Mouse (Mus musculus): ENCODE results near the gene Carns1. TPM values are rescaled to one million over a fixed set of nuclear protein-coding genes. Genes with fewer than 3 reads are reported as not detected.

Gene Carns1
- polyA plus RNA-seq, 1 experiment from 2014 or later, result 2.6 TPM

GRCm38 (mm10) chr19:4201291-4201909 lies 26.1 kb upstream of the Carns1 start, which contains the start of gene Rad9a:
Gene Rad9a, minus strand, starts transcription at chr19:4201662.
- H3K4me2 ChIP-seq (replicated peaks), result peak within 1 kb of the TSS; percentile 72
- ATAC-seq (ENCODE audit: insufficient number of reproducible peaks, insufficient read depth, low FRiP score, low TSS enrichment), result peak; percentile 75
- H3K9ac ChIP-seq, result peak within 1 kb of the TSS; percentile 76
- peak within 1 kb of the TSS; percentile 58 for H3K27ac ChIP-seq
- no peaks in the 10 kb centered on the region for H3K9me3 ChIP-seq
- H3K27me3 ChIP-seq, result peaks cover 2% of the 10 kb centered on the region; the same call in 1 of the 2 replicates
- peaks cover 27% of the 10 kb centered on the region for H3K4me1 ChIP-seq
- peak within 1 kb of the TSS; percentile 70 for H3K4me3 ChIP-seq
- peaks cover 26% of the 10 kb centered on the region for H3K36me3 ChIP-seq
- under 1% methylated on average over 34 of the region's 34 CpGs for WGBS

- H3K36me3 ChIP-seq, result peaks cover 61% of the 10 kb centered on the region
- H3K27me3 ChIP-seq, result no peaks in the 10 kb centered on the region
- no peak overlapping the region for H3K27ac ChIP-seq
- H3K9ac ChIP-seq, result no peak overlapping the region
- no peak overlapping the region for H3K4me3 ChIP-seq
- no peak for ATAC-seq (ENCODE audit: insufficient number of reproducible peaks, insufficient read depth, low FRiP score, low TSS enrichment)
- H3K4me1 ChIP-seq, result peaks cover 38% of the 10 kb centered on the region
- WGBS, result 76% methylated on average over 3 of the region's 3 CpGs
- H3K9me3 ChIP-seq, result no peaks in the 10 kb centered on the region
- H3K4me2 ChIP-seq (replicated peaks), result no peak overlapping the region
Observed at GRCm38 (mm10) chr19:4197180-4197579, 21.9 kb upstream of the Carns1 start.

GRCm38 (mm10) chr19:4196548-4196947 lies 21.3 kb upstream of the Carns1 start:
- Histone ChIP-seq H3K36me3 (peaks cover 61% of the 10 kb centered on the region), H3K9ac (no peak overlapping the region)

DNA sequence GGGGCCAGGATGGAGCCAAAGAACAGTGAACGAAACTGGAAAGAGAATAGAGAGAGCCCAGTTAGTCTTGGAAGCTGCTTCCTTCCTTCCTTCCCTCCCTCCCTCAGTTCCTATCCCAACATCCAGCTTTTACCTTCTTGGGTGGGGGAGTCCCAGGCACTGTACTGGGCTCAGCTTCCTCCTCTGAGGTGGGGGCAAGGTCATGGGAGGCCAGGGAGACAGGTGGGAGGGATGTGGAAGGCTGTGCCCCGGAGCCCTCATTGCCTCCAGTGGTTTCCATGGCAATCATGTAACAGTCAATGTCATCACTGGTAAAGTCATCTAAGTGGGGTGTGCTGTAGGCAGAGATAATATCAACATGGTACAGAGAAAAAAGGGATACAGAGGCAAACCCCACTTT lies 20.8 kb upstream of the Carns1 start:
- ATAC-seq (ENCODE audit: insufficient number of reproducible peaks, insufficient read depth, low FRiP score, low TSS enrichment), result no peak
- Histone ChIP-seq H3K9ac (no peak overlapping the region), H3K9me3 (no peaks in the 10 kb centered on the region), H3K4me2 (replicated peaks) (no peak overlapping the region), H3K36me3 (peaks cover 61% of the 10 kb centered on the region), H3K4me1 (peaks cover 36% of the 10 kb centered on the region), H3K27me3 (no peaks in the 10 kb centered on the region), H3K27ac (peak overlapping the region; percentile 12; the same call in 1 of the 2 replicates), H3K4me3 (no peak overlapping the region)
- WGBS, result 60% methylated on average over 2 of the region's 2 CpGs

More at GRCm38 (mm10) chr19:4196548-4196947, 21.3 kb upstream of the Carns1 start:
- Histone ChIP-seq H3K4me2 (replicated peaks) (no peak overlapping the region), H3K27ac (peak overlapping the region; percentile 12; the same call in 1 of the 2 replicates), H3K4me3 (no peak overlapping the region), H3K27me3 (no peaks in the 10 kb centered on the region), H3K4me1 (peaks cover 36% of the 10 kb centered on the region), H3K9me3 (no peaks in the 10 kb centered on the region)
- no peak for ATAC-seq (ENCODE audit: insufficient number of reproducible peaks, insufficient read depth, low FRiP score, low TSS enrichment)
- 25% methylated on average over 5 of the region's 5 CpGs for WGBS

- H3K4me1 ChIP-seq, result peaks cover 26% of the 10 kb centered on the region
- no peak overlapping the region for H3K4me3 ChIP-seq
- no peaks in the 10 kb centered on the region for H3K9me3 ChIP-seq
- H3K36me3 ChIP-seq, result peaks cover 56% of the 10 kb centered on the region
- H3K27me3 ChIP-seq, result no peaks in the 10 kb centered on the region
- H3K9ac ChIP-seq, result no peak overlapping the region
- no peak for ATAC-seq (ENCODE audit: insufficient number of reproducible peaks, insufficient read depth, low FRiP score, low TSS enrichment)
- no peak overlapping the region for H3K27ac ChIP-seq
- 82% methylated on average over 12 of the region's 12 CpGs for WGBS
- no peak overlapping the region for H3K4me2 ChIP-seq (replicated peaks)
Observed at GRCm38 (mm10) chr19:4194776-4195650, 19.7 kb upstream of the Carns1 start.

- no peak for ATAC-seq (ENCODE audit: insufficient number of reproducible peaks, insufficient read depth, low FRiP score, low TSS enrichment)
- no peaks in the 10 kb centered on the region for H3K9me3 ChIP-seq
- 92% methylated on average over 8 of the region's 8 CpGs for WGBS
- H3K27me3 ChIP-seq, result no peaks in the 10 kb centered on the region
- H3K4me2 ChIP-seq (replicated peaks), result peak overlapping the region; percentile 90; the same call in 1 of the 2 replicates
- no peak overlapping the region for H3K4me3 ChIP-seq
- H3K27ac ChIP-seq, result no peak overlapping the region
- no peak overlapping the region for H3K9ac ChIP-seq
- H3K36me3 ChIP-seq, result peaks cover 53% of the 10 kb centered on the region
- H3K4me1 ChIP-seq, result peaks cover 23% of the 10 kb centered on the region
Observed at GRCm38 (mm10) chr19:4194021-4194724, 18.9 kb upstream of the Carns1 start.

- 69% methylated on average over 6 of the region's 6 CpGs for WGBS
- Histone ChIP-seq H3K27ac (no peak overlapping the region), H3K9ac (peak overlapping the region; percentile 95)
Observed at GRCm38 (mm10) chr19:4193129-4193528, 17.9 kb upstream of the Carns1 start.

GRCm38 (mm10) chr19:4192251-4192985 lies 17.1 kb upstream of the Carns1 start:
- peaks cover 23% of the 10 kb centered on the region for H3K4me1 ChIP-seq
- peaks cover 45% of the 10 kb centered on the region for H3K36me3 ChIP-seq
- H3K27ac ChIP-seq, result peak overlapping the region; percentile 96
- no peaks in the 10 kb centered on the region for H3K27me3 ChIP-seq
- no peak for ATAC-seq (ENCODE audit: insufficient number of reproducible peaks, insufficient read depth, low FRiP score, low TSS enrichment)
- peak overlapping the region; percentile 68 for H3K4me3 ChIP-seq
- H3K9me3 ChIP-seq, result no peaks in the 10 kb centered on the region
- H3K9ac ChIP-seq, result peak overlapping the region; percentile 95
- peak overlapping the region; percentile 90 for H3K4me2 ChIP-seq (replicated peaks)
- under 1% methylated on average over 51 of the region's 52 CpGs for WGBS

More at GRCm38 (mm10) chr19:4193129-4193528, 17.9 kb upstream of the Carns1 start:
- Histone ChIP-seq H3K4me3 (peak overlapping the region; percentile 68), H3K9me3 (no peaks in the 10 kb centered on the region), H3K4me2 (replicated peaks) (peak overlapping the region; percentile 90), H3K4me1 (peaks cover 23% of the 10 kb centered on the region), H3K36me3 (peaks cover 50% of the 10 kb centered on the region), H3K27me3 (no peaks in the 10 kb centered on the region)
- no peak for ATAC-seq (ENCODE audit: insufficient number of reproducible peaks, insufficient read depth, low FRiP score, low TSS enrichment)

- no peaks in the 10 kb centered on the region for H3K9me3 ChIP-seq
- peak within 1 kb of the TSS; percentile 90 for H3K4me2 ChIP-seq (replicated peaks)
- H3K4me3 ChIP-seq, result peak within 1 kb of the TSS; percentile 68
- peak; percentile 85 for ATAC-seq (ENCODE audit: insufficient number of reproducible peaks, insufficient read depth, low FRiP score, low TSS enrichment)
- H3K36me3 ChIP-seq, result peaks cover 38% of the 10 kb centered on the region
- peak within 1 kb of the TSS; percentile 95 for H3K9ac ChIP-seq
- no peaks in the 10 kb centered on the region for H3K27me3 ChIP-seq
- H3K4me1 ChIP-seq, result peaks cover 21% of the 10 kb centered on the region
- WGBS, result 8% methylated on average over 27 of the region's 47 CpGs
- peak within 1 kb of the TSS; percentile 96 for H3K27ac ChIP-seq
Observed at GRCm38 (mm10) chr19:4191528-4192250, 16.4 kb upstream of the Carns1 start, which contains the start of gene Ppp1ca. Gene Ppp1ca, plus strand, starts transcription at chr19:4192065.

- peak within 1 kb of the TSS; percentile 96 for H3K27ac ChIP-seq
- H3K36me3 ChIP-seq, result peaks cover 30% of the 10 kb centered on the region
- no peaks in the 10 kb centered on the region for H3K9me3 ChIP-seq
- no peaks in the 10 kb centered on the region for H3K27me3 ChIP-seq
- peak within 1 kb of the TSS; percentile 95 for H3K9ac ChIP-seq
- WGBS, result 61% methylated on average over 4 of the region's 4 CpGs
- H3K4me1 ChIP-seq, result peaks cover 13% of the 10 kb centered on the region
- peak within 1 kb of the TSS; percentile 90 for H3K4me2 ChIP-seq (replicated peaks)
- ATAC-seq (ENCODE audit: insufficient number of reproducible peaks, insufficient read depth, low FRiP score, low TSS enrichment), result no peak
- H3K4me3 ChIP-seq, result peak within 1 kb of the TSS; percentile 68
Observed at GRCm38 (mm10) chr19:4190831-4191334, 15.6 kb upstream of the Carns1 start, which contains the start of gene Tbc1d10c. Gene Tbc1d10c, minus strand, starts transcription at chr19:4191284.
